Mouse (Mus musculus) sigmoid colon, adult 10 weeks (tissue): ENCODE results near the gene Ttc34. TPM values are rescaled to one million over a fixed set of nuclear protein-coding genes. Genes with fewer than 3 reads are reported as not detected.

Experiments used
- polyA plus RNA-seq: library from polyadenylated mRNA; stranded (reverse); fragments of 350-450 nt; fragmentation: Illumina TruSeq; extraction: RNeasy Lipid Tissue Mini Kit (QIAGEN cat#74804); gene quantifications from one replicate; pipeline ENCODE4 v1.2.3, GENCODE M21; 2014; ENCODE audit warnings: low read depth, low replicate concordance

Ttc34 gene
- polyA plus RNA-seq, result not detected

GRCm38 (mm10) chr4:154837170-154837569, at the start of gene Ttc34:
TSS of gene Ttc34 (plus strand) at chr4:154837459.

DNA sequence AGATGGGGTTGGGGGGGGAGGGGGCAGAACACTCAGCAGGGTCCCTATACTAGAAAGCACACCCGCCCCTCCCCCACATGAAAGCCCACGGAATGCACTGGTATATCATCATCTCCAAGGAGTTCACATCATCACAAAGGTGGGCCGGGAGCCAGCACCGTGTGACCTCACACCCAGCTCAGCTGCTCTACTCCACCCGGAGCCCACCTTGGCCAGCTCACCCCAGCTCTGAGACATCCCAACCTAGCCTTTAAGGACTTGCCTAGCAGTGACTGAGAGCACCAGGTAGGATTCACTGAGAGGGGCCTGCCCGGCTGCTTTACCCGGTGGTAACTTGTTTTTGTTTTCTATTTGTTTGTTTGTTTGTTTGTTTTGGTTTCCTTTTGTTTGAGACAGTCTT, 32.2 kb downstream of the Ttc34 start, which contains the start of gene Mmel1:
Gene Mmel1 (plus strand): TSS at position 146 of the 400 bp plus-strand sequence.

GRCm38 (mm10) chr4:154898506-154899446, 61.5 kb downstream of the Ttc34 start, which contains the start of gene Fam213b:
TSS of gene Fam213b (minus strand) at chr4:154899135.

Other genes with a start within 250 kb of the Ttc34 start
- 1.7 TPM for gene Prdm16, start 200.6 kb upstream of the Ttc34 start, polyA plus RNA-seq
- gene Actrt2, start 169.6 kb upstream of the Ttc34 start, polyA plus RNA-seq, result not detected
- gene Mmel1, start 32.1 kb downstream of the Ttc34 start, polyA plus RNA-seq, result not detected
- gene Fam213b, start 61.7 kb downstream of the Ttc34 start, polyA plus RNA-seq, result not detected
- gene Tnfrsf14, start 91.1 kb downstream of the Ttc34 start, polyA plus RNA-seq, result 1.1 TPM
- gene Hes5, start 123.5 kb downstream of the Ttc34 start, polyA plus RNA-seq, result not detected
- 4.2 TPM for gene Pank4, start 126.7 kb downstream of the Ttc34 start, polyA plus RNA-seq
- 2.7 TPM for gene Plch2, start 219.3 kb downstream of the Ttc34 start, polyA plus RNA-seq
- 2.3 TPM for gene Pex10, start 229.6 kb downstream of the Ttc34 start, polyA plus RNA-seq
- gene Rer1, start 248.9 kb downstream of the Ttc34 start, polyA plus RNA-seq, result 226 TPM
- 2.0 TPM for gene Morn1, start 249.1 kb downstream of the Ttc34 start, polyA plus RNA-seq